Mouse (Mus musculus): Measurements from ENCODE around the gene Pitx2. TPM values are rescaled to one million over a fixed set of nuclear protein-coding genes. Genes with fewer than 3 reads are reported as not detected.

The Pitx2 gene
- polyA plus RNA-seq, 1 experiment from 2014 or later: 15.9 TPM

- Histone ChIP-seq H3K9ac (no peak overlapping the region), H3K4me3 (replicated peaks) (no peak overlapping the region), H3K4me2 (no peak overlapping the region), H3K27ac (no peak overlapping the region), H3K36me3 (replicated peaks) (no peaks in the 10 kb centered on the region), H3K9me3 (no peaks in the 10 kb centered on the region), H3K27me3 (peaks cover 91% of the 10 kb centered on the region), H3K4me1 (peaks cover 15% of the 10 kb centered on the region)
- no peak for ATAC-seq (ENCODE audit: low FRiP score)
- under 1% methylated on average over 21 of the region's 21 CpGs for WGBS
These were observed 23.0 kb downstream of the Pitx2 start for GRCm38 (mm10) chr3:129222448-129223290.

GRCm38 (mm10) chr3:129223401-129223800 is 23.7 kb downstream of the Pitx2 start:
- no peak overlapping the region for H3K27ac ChIP-seq
- H3K27me3 ChIP-seq: peaks cover 91% of the 10 kb centered on the region
- H3K9ac ChIP-seq: no peak overlapping the region
- 0% methylated on average over 6 of the region's 6 CpGs for WGBS
- no peaks in the 10 kb centered on the region for H3K36me3 ChIP-seq (replicated peaks)
- no peaks in the 10 kb centered on the region for H3K9me3 ChIP-seq
- ATAC-seq (ENCODE audit: low FRiP score): no peak
- H3K4me1 ChIP-seq: peaks cover 14% of the 10 kb centered on the region
- H3K4me3 ChIP-seq (replicated peaks): no peak overlapping the region
- H3K4me2 ChIP-seq: no peak overlapping the region

GRCm38 (mm10) chr3:129223964-129224805 is 24.5 kb downstream of the Pitx2 start:
- H3K4me2 ChIP-seq: no peak overlapping the region
- peaks cover 9% of the 10 kb centered on the region for H3K4me1 ChIP-seq
- H3K9me3 ChIP-seq: no peaks in the 10 kb centered on the region
- H3K4me3 ChIP-seq (replicated peaks): no peak overlapping the region
- no peaks in the 10 kb centered on the region for H3K36me3 ChIP-seq (replicated peaks)
- peaks cover 90% of the 10 kb centered on the region for H3K27me3 ChIP-seq
- WGBS: under 1% methylated on average over 26 of the region's 26 CpGs
- no peak overlapping the region for H3K27ac ChIP-seq
- H3K9ac ChIP-seq: no peak overlapping the region
- no peak for ATAC-seq (ENCODE audit: low FRiP score)

GRCm38 (mm10) chr3:129224806-129225576 is 25.3 kb downstream of the Pitx2 start:
- no peak for ATAC-seq (ENCODE audit: low FRiP score)
- peaks cover 9% of the 10 kb centered on the region for H3K4me1 ChIP-seq

GRCm38 (mm10) chr3:129225577-129226289 is 26.1 kb downstream of the Pitx2 start:
- WGBS: 1% methylated on average over 11 of the region's 13 CpGs
- peaks cover 80% of the 10 kb centered on the region for H3K27me3 ChIP-seq
- H3K9ac ChIP-seq: no peak overlapping the region
- no peak overlapping the region for H3K4me2 ChIP-seq
- H3K36me3 ChIP-seq (replicated peaks): no peaks in the 10 kb centered on the region
- H3K9me3 ChIP-seq: no peaks in the 10 kb centered on the region
- no peak overlapping the region for H3K4me3 ChIP-seq (replicated peaks)
- H3K27ac ChIP-seq: no peak overlapping the region
- no peak for ATAC-seq (ENCODE audit: low FRiP score)
- peaks cover 9% of the 10 kb centered on the region for H3K4me1 ChIP-seq

More at GRCm38 (mm10) chr3:129224806-129225576, 25.3 kb downstream of the Pitx2 start:
- no peaks in the 10 kb centered on the region for H3K9me3 ChIP-seq
- no peak overlapping the region for H3K4me3 ChIP-seq (replicated peaks)
- no peak overlapping the region for H3K9ac ChIP-seq
- under 1% methylated on average over 40 of the region's 40 CpGs for WGBS
- peaks cover 87% of the 10 kb centered on the region for H3K27me3 ChIP-seq
- no peak overlapping the region for H3K4me2 ChIP-seq
- no peaks in the 10 kb centered on the region for H3K36me3 ChIP-seq (replicated peaks)
- H3K27ac ChIP-seq: no peak overlapping the region

- H3K4me2 ChIP-seq: no peak overlapping the region
- ATAC-seq (ENCODE audit: low FRiP score): no peak
- WGBS: under 1% methylated on average over 6 of the region's 6 CpGs
- no peaks in the 10 kb centered on the region for H3K36me3 ChIP-seq (replicated peaks)
- H3K4me1 ChIP-seq: peaks cover 9% of the 10 kb centered on the region
- H3K27me3 ChIP-seq: peaks cover 70% of the 10 kb centered on the region
- H3K4me3 ChIP-seq (replicated peaks): no peak overlapping the region
- H3K9ac ChIP-seq: no peak overlapping the region
- no peaks in the 10 kb centered on the region for H3K9me3 ChIP-seq
- no peak overlapping the region for H3K27ac ChIP-seq
These were observed 27.0 kb downstream of the Pitx2 start for GRCm38 (mm10) chr3:129226681-129227080.

- peaks cover 9% of the 10 kb centered on the region for H3K4me1 ChIP-seq
- H3K4me3 ChIP-seq (replicated peaks): no peak overlapping the region
- H3K4me2 ChIP-seq: no peak overlapping the region
- H3K9me3 ChIP-seq: no peaks in the 10 kb centered on the region
- no peak overlapping the region for H3K9ac ChIP-seq
- no peak for ATAC-seq (ENCODE audit: low FRiP score)
- 1% methylated on average over 5 of the region's 5 CpGs for WGBS
- no peak overlapping the region for H3K27ac ChIP-seq
- H3K36me3 ChIP-seq (replicated peaks): no peaks in the 10 kb centered on the region
- peaks cover 68% of the 10 kb centered on the region for H3K27me3 ChIP-seq
These were observed 27.7 kb downstream of the Pitx2 start for GRCm38 (mm10) chr3:129227331-129227730.

- H3K9me3 ChIP-seq: no peaks in the 10 kb centered on the region
- H3K27ac ChIP-seq: no peak overlapping the region
- ATAC-seq (ENCODE audit: low FRiP score): no peak
- H3K9ac ChIP-seq: no peak overlapping the region
- peaks cover 10% of the 10 kb centered on the region; the same call in 1 of the 2 replicates for H3K27me3 ChIP-seq
- H3K4me2 ChIP-seq: no peak overlapping the region
- no peak overlapping the region for H3K4me3 ChIP-seq (replicated peaks)
- no peaks in the 10 kb centered on the region for H3K4me1 ChIP-seq
- WGBS: 81% methylated on average over 1 of the region's 1 CpGs
- no peaks in the 10 kb centered on the region for H3K36me3 ChIP-seq (replicated peaks)
These were observed 38.3 kb downstream of the Pitx2 start for GRCm38 (mm10) chr3:129238010-129238409.

- no peaks in the 10 kb centered on the region for H3K4me1 ChIP-seq
- peaks cover 4% of the 10 kb centered on the region; the same call in 1 of the 2 replicates for H3K27me3 ChIP-seq
- H3K9ac ChIP-seq: no peak overlapping the region
- ATAC-seq (ENCODE audit: low FRiP score): no peak
- WGBS: 28% methylated on average over 13 of the region's 13 CpGs
- no peaks in the 10 kb centered on the region for H3K9me3 ChIP-seq
- H3K36me3 ChIP-seq (replicated peaks): no peaks in the 10 kb centered on the region
- H3K4me3 ChIP-seq (replicated peaks): no peak overlapping the region
- no peak overlapping the region for H3K27ac ChIP-seq
- peak overlapping the region; percentile 19; the same call in 1 of the 2 replicates for H3K4me2 ChIP-seq
These were observed 39.1 kb downstream of the Pitx2 start for GRCm38 (mm10) chr3:129238664-129239258.

GRCm38 (mm10) chr3:129250997-129251396 is 51.3 kb downstream of the Pitx2 start:
- H3K4me3 ChIP-seq (replicated peaks): no peak overlapping the region
- H3K9ac ChIP-seq: no peak overlapping the region
- no peaks in the 10 kb centered on the region for H3K9me3 ChIP-seq
- no peak overlapping the region for H3K4me2 ChIP-seq
- 78% methylated on average over 9 of the region's 9 CpGs for WGBS
- no peaks in the 10 kb centered on the region for H3K27me3 ChIP-seq
- no peaks in the 10 kb centered on the region for H3K36me3 ChIP-seq (replicated peaks)
- no peaks in the 10 kb centered on the region for H3K4me1 ChIP-seq
- H3K27ac ChIP-seq: no peak overlapping the region
- ATAC-seq (ENCODE audit: low FRiP score): no peak

- H3K4me2 ChIP-seq: no peak overlapping the region
- H3K9ac ChIP-seq: no peak overlapping the region
- 52% methylated on average over 10 of the region's 10 CpGs for WGBS
- H3K9me3 ChIP-seq: no peaks in the 10 kb centered on the region
- no peaks in the 10 kb centered on the region for H3K36me3 ChIP-seq (replicated peaks)
- no peak overlapping the region for H3K4me3 ChIP-seq (replicated peaks)
- H3K27me3 ChIP-seq: no peaks in the 10 kb centered on the region
- ATAC-seq (ENCODE audit: low FRiP score): no peak
- H3K27ac ChIP-seq: no peak overlapping the region
- H3K4me1 ChIP-seq: no peaks in the 10 kb centered on the region
These were observed 54.6 kb downstream of the Pitx2 start for GRCm38 (mm10) chr3:129254246-129254645.

Measured in forebrain, embryonic 12.5 days (tissue).